Comparison of ENCODE assay signal across 8 mouse cellular contexts in the genomic region with DNA sequence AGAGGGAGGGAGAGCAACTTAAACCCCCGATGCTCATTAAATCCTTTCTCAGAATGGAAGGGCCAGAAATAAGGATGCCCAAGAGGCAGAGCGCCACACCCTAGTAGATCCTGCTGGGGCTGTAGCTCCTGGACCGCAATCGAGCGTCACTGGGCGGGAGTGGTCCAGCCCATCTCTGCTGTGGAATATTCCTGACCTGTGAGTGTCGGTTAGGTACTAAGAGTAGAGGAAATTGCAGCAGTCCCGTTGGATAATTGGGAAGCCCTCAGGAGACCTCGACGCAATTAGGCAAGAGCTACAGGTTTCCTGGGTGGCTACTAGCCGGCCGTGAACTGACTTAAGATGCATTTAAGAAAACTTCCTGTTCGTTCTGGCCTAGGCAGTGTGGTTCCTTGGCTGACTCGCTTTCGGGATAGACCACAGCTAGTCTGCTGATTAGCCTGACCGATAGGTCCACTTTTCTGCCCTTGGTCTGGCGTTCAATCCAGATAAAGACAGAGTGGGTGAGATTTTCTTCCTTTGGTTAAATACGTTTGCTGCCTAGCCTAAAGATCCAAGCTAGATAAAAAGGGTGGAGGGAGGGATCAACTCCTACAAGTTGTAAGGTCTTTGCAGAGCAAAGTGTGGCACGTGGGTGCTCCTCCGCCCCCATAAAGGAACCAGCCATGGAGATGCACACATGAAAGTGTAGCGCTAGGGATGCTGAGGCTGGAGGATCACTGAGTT. TPM values are rescaled to one million over a fixed set of nuclear protein-coding genes. Genes with fewer than 3 reads are reported as not detected.
A peak's percentile ranks its signal among the peaks of the same experiment; 100 is the strongest.
DNase-seq lines count a peak whose midpoint lies in the region; ATAC-seq and TF ChIP-seq lines count a peak whose summit lies in the region.

No protein-coding gene starts in this region.

- no peak for ATAC-seq in forebrain, embryonic 13.5 days
- no peak for ATAC-seq in kidney, embryonic 14.5 days (ENCODE audit: low FRiP score, low TSS enrichment)
- ATAC-seq in activated CD4-positive, CD25-positive, alpha-beta regulatory T cell, adult 4 months, result no peak

- H3K4me2 ChIP-seq in forebrain, embryonic 13.5 days, result peak overlapping the region; percentile 74
- peak overlapping the region; percentile 70 for H3K4me2 ChIP-seq in kidney, embryonic 14.5 days (replicated peaks; ENCODE audit: low read depth, low read length)

- no peaks in the 10 kb centered on the region for H3K9me3 ChIP-seq in MEL (replicated peaks; ENCODE audit: insufficient read depth, low read length)
- no peaks in the 10 kb centered on the region for H3K9me3 ChIP-seq in forebrain, embryonic 13.5 days (replicated peaks)
- H3K9me3 ChIP-seq in kidney, embryonic 14.5 days (ENCODE audit: control insufficient read depth, low read length), result no peaks in the 10 kb centered on the region

- H3K4me3 ChIP-seq in MEL (ENCODE audit: control insufficient read depth in 1 of 2, insufficient read depth in 1 of 2, low read depth in 2 of 2, low read length in 2 of 2), result peak overlapping the region; percentile 91 to 99
- H3K4me3 ChIP-seq in forebrain, embryonic 13.5 days, result peak overlapping the region; percentile 83
- H3K4me3 ChIP-seq in kidney, embryonic 14.5 days (ENCODE audit: low read length), result peak overlapping the region; percentile 76
- H3K4me3 ChIP-seq in macrophage (ENCODE audit: inconsistent target), result peak overlapping the region; percentile 87

- peaks cover 52% of the 10 kb centered on the region for H3K79me2 ChIP-seq in MEL (ENCODE audit: control insufficient read depth, insufficient read depth, low read length, poor library complexity)
- peaks cover 58% of the 10 kb centered on the region for H3K79me2 ChIP-seq in macrophage (ENCODE audit: inconsistent target)

- H3K4me1 ChIP-seq in MEL (ENCODE audit: control insufficient read depth in 1 of 2, insufficient read depth in 2 of 2, low read length in 2 of 2), result peaks cover 7 to 37% of the 10 kb centered on the region in 2 experiments
- H3K4me1 ChIP-seq in forebrain, embryonic 13.5 days, result peaks cover 57% of the 10 kb centered on the region
- peaks cover 24% of the 10 kb centered on the region for H3K4me1 ChIP-seq in kidney, embryonic 14.5 days (ENCODE audit: control insufficient read depth, insufficient read depth, low read length)

- under 1% methylated on average over 21 of the region's 21 CpGs for WGBS in forebrain, embryonic 13.5 days
- under 1% methylated on average over 21 of the region's 21 CpGs for WGBS in kidney, embryonic 14.5 days
- 3% methylated on average over 21 of the region's 21 CpGs for WGBS in macrophage (ENCODE audit: missing documents)

- peak overlapping the region; percentile 92 for H3K9ac ChIP-seq in MEL (ENCODE audit: control insufficient read depth, low read depth, low read length, poor library complexity, severe bottlenecking)
- H3K9ac ChIP-seq in forebrain, embryonic 13.5 days, result peak overlapping the region; percentile 87
- peak overlapping the region; percentile 90 for H3K9ac ChIP-seq in kidney, embryonic 14.5 days (ENCODE audit: low read depth, low read length)

- TF ChIP-seq EP300 in MEL (IDR thresholded peaks at IDR 0.05; ENCODE audit: low read depth in 1 of 2, low read length in 2 of 2), result peak; percentile 50 to 52; a peak in 2 of 4 replicates

- TF ChIP-seq POLR2A in MEL (IDR thresholded peaks at IDR 0.05; ENCODE audit: control insufficient read depth in 1 of 2, insufficient read depth in 1 of 2, low read depth in 1 of 2, low read length in 2 of 2, poor library complexity in 1 of 2), result 0 out of 4 replicates have a peak, but pooled peaks have one; percentile 6 to 43

- no peak for TF ChIP-seq CTCF in MEL (IDR thresholded peaks at IDR 0.05 in 2 of 3, conservative IDR thresholded peaks at IDR 0.05 in 1 of 3; ENCODE audit: control insufficient read depth in 1 of 3, insufficient read depth in 1 of 3, low read depth in 2 of 3, low read length in 3 of 3, poor library complexity in 1 of 3, severe bottlenecking in 1 of 3)

- TF ChIP-seq RAD21 in MEL (IDR thresholded peaks at IDR 0.05; ENCODE audit: low read depth, low read length), result no peak

- no peaks in the 10 kb centered on the region for H3K27me3 ChIP-seq in MEL (ENCODE audit: control insufficient read depth in 1 of 2, insufficient read depth in 2 of 2, low read length in 2 of 2)
- no peaks in the 10 kb centered on the region for H3K27me3 ChIP-seq in forebrain, embryonic 13.5 days
- no peaks in the 10 kb centered on the region for H3K27me3 ChIP-seq in kidney, embryonic 14.5 days (ENCODE audit: control insufficient read depth, insufficient read depth, low read length)

- H3K36me3 ChIP-seq in MEL (ENCODE audit: control insufficient read depth in 1 of 2, insufficient read depth in 2 of 2, low read length in 2 of 2) (peaks cover 15 to 40% of the 10 kb centered on the region in 2 experiments), macrophage (ENCODE audit: inconsistent target) (peaks cover 19% of the 10 kb centered on the region; the same call in 1 of the 2 replicates)
- peaks cover 24% of the 10 kb centered on the region for H3K36me3 ChIP-seq in forebrain, embryonic 13.5 days (ENCODE audit: poor library complexity, severe bottlenecking)
- peaks cover 30% of the 10 kb centered on the region for H3K36me3 ChIP-seq in kidney, embryonic 14.5 days (ENCODE audit: control insufficient read depth, insufficient read depth, low read length)

- peak; percentile 60 for DNase-seq in adrenal gland, postnatal 14 days
- DNase-seq in adrenal gland, postnatal 25 days, result no peak
- DNase-seq in MEL (ENCODE audit: low read depth, low spot score), result peak; percentile 83
- DNase-seq in thymus, postnatal 14 days, result peak; percentile 45

- H3K27ac ChIP-seq in MEL (ENCODE audit: control insufficient read depth, low read depth, low read length), result peak overlapping the region; percentile 88
- H3K27ac ChIP-seq in forebrain, embryonic 13.5 days, result peak overlapping the region; percentile 98
- H3K27ac ChIP-seq in kidney, embryonic 14.5 days (ENCODE audit: low read depth, low read length), result peak overlapping the region; percentile 98
- peak overlapping the region; percentile 94 for H3K27ac ChIP-seq in macrophage

TF ChIP-seq in MEL, 35 proteins besides CTCF, POLR2A, EP300 and RAD21 (continues in another document):
- TF ChIP-seq NRF1 (IDR thresholded peaks at IDR 0.05; ENCODE audit: insufficient read depth, low read depth, low read length, poor library complexity, severe bottlenecking) (no peak), MYC (IDR thresholded peaks at IDR 0.05; ENCODE audit: low read depth, low read length) (peak; percentile 92), MAX (IDR thresholded peaks at IDR 0.05; ENCODE audit: low read length) (peak; percentile 89), ETS1 (IDR thresholded peaks at IDR 0.05; ENCODE audit: low read depth, low read length) (peak; percentile 49; the same call in 1 of the 2 replicates), TCF12 (IDR thresholded peaks at IDR 0.05; ENCODE audit: low read depth, low read length) (peak; percentile 26; the same call in 1 of the 2 replicates)

RNA-seq across cellular contexts. Expression of gene Eno1, which starts 1.3 kb away (rescaled TPM):
- 426 and 444 TPM in 2 replicates for total RNA-seq in adrenal gland, postnatal 14 days (2021)
- total RNA-seq in adrenal gland, postnatal 25 days (2021), result 428 and 430 TPM in 2 replicates
- total RNA-seq in MEL (2012; rRNA removed), result 254 and 516 TPM in 2 replicates
- polyA plus RNA-seq in MEL (2012; ENCODE audit: insufficient read depth in 1 of 2, insufficient read length in 2 of 2, low read depth in 1 of 2, low replicate concordance in 2 of 2, missing spikeins in 1 of 2), result 1,000 to 10,000 TPM in 1 of 2 experiments, 100 to 1,000 TPM in 1; 737 to 5,492 TPM
- 1,143 and 1,198 TPM in 2 replicates for polyA plus RNA-seq in forebrain, embryonic 13.5 days (2015; fragmentation: Nextera tagmentation; extraction: Ambion mirVana)
- 1,584 and 1,728 TPM in 2 replicates for polyA plus RNA-seq in kidney, embryonic 14.5 days (2014; fragmentation: Nextera tagmentation; extraction: Ambion mirVana)
- 100 to 1,000 TPM in 3 of 26 experiments, 10 to 100 TPM in 23; 12.6 to 121 (median 44.0) TPM for total RNA-seq in macrophage (2018; cell fraction: chromatin; rRNA removed)
- total RNA-seq in macrophage (2018; cell fraction: cytosol; rRNA removed), result 100 to 1,000 TPM; 169 to 326 (median 246) TPM
- 100 to 1,000 TPM in 5 of 26 experiments, 10 to 100 TPM in 21; 41.3 to 178 (median 77.0) TPM for total RNA-seq in macrophage (2018; cell fraction: nucleus; rRNA removed)
- 167 to 467 TPM (median 266 TPM) in 3 replicates for polyA plus RNA-seq in macrophage (2018)
- 100 to 1,000 TPM; 543 to 642 TPM for polyA plus RNA-seq in activated CD4-positive, CD25-positive, alpha-beta regulatory T cell, adult 4 months (2017; shearing (Covaris generic))

RNA-seq across cellular contexts. Expression of gene Car6, which starts 36.7 kb away (rescaled TPM):
- 0.44 TPM in 1 of 2 replicates, not detected in the other for total RNA-seq in adrenal gland, postnatal 14 days (2021)
- total RNA-seq in adrenal gland, postnatal 25 days (2021), result 1.1 and 1.3 TPM in 2 replicates
- total RNA-seq in MEL (2012; rRNA removed), result not detected in 2 replicates
- polyA plus RNA-seq in MEL (2012; ENCODE audit: insufficient read depth in 1 of 2, insufficient read length in 2 of 2, low read depth in 1 of 2, low replicate concordance in 2 of 2, missing spikeins in 1 of 2) (under 1 TPM in 1 of 2 experiments, not detected in 1; 0.19 TPM), macrophage (2018) (0.43 to 1.5 TPM in 2 of 3 replicates, not detected in the other)
- polyA plus RNA-seq in forebrain, embryonic 13.5 days (2015; fragmentation: Nextera tagmentation; extraction: Ambion mirVana), result 0.16 TPM in 1 of 2 replicates, not detected in the other
- not detected in 2 replicates for polyA plus RNA-seq in kidney, embryonic 14.5 days (2014; fragmentation: Nextera tagmentation; extraction: Ambion mirVana)
- not detected for total RNA-seq in macrophage (2018; cell fraction: chromatin; rRNA removed)
- total RNA-seq in macrophage (2018; cell fraction: cytosol; rRNA removed), result under 1 TPM; 0.10 to 0.88 (median 0.33) TPM
- 1 to 10 TPM in 1 of 26 experiments, under 1 TPM in 2, not detected in 23; 0.72 to 1.0 (median 0.83) TPM for total RNA-seq in macrophage (2018; cell fraction: nucleus; rRNA removed)
- not detected for polyA plus RNA-seq in activated CD4-positive, CD25-positive, alpha-beta regulatory T cell, adult 4 months (2017; shearing (Covaris generic))

RNA-seq across cellular contexts. Expression of gene Rere, which starts 43.6 kb away (rescaled TPM):
- 108 and 131 TPM in 2 replicates for total RNA-seq in adrenal gland, postnatal 14 days (2021)
- total RNA-seq in adrenal gland, postnatal 25 days (2021), result 158 and 177 TPM in 2 replicates
- total RNA-seq in MEL (2012; rRNA removed), result 4.1 and 5.8 TPM in 2 replicates
- polyA plus RNA-seq in MEL (2012; ENCODE audit: insufficient read depth in 1 of 2, insufficient read length in 2 of 2, low read depth in 1 of 2, low replicate concordance in 2 of 2, missing spikeins in 1 of 2) (10 to 100 TPM in 1 of 2 experiments, not detected in 1; 31.8 TPM), macrophage (2018) (24.3 to 57.0 TPM (median 55.3 TPM) in 3 replicates)
- polyA plus RNA-seq in forebrain, embryonic 13.5 days (2015; fragmentation: Nextera tagmentation; extraction: Ambion mirVana), result 26.1 and 32.9 TPM in 2 replicates
- 31.2 and 49.9 TPM in 2 replicates for polyA plus RNA-seq in kidney, embryonic 14.5 days (2014; fragmentation: Nextera tagmentation; extraction: Ambion mirVana)
- total RNA-seq in macrophage (2018; cell fraction: chromatin; rRNA removed), result 100 to 1,000 TPM in 22 of 26 experiments, 10 to 100 TPM in 4; 86.1 to 283 (median 166) TPM
- total RNA-seq in macrophage (2018; cell fraction: cytosol; rRNA removed), result 10 to 100 TPM; 36.3 to 98.0 (median 67.3) TPM
- 100 to 1,000 TPM in 14 of 26 experiments, 10 to 100 TPM in 12; 49.7 to 195 (median 108) TPM for total RNA-seq in macrophage (2018; cell fraction: nucleus; rRNA removed)
- polyA plus RNA-seq in activated CD4-positive, CD25-positive, alpha-beta regulatory T cell, adult 4 months (2017; shearing (Covaris generic)), result 10 to 100 TPM; 19.0 to 19.5 TPM
